Mouse (Mus musculus) midbrain, embryonic 16.5 days (tissue): Measurements from ENCODE around the gene Galr3. TPM values are rescaled to one million over a fixed set of nuclear protein-coding genes. Genes with fewer than 3 reads are reported as not detected.

Source experiments
- ATAC-seq: fragments of 200-750 bp; cut with Nextera tagmentation; 2 replicates; pipeline ENCODE4 v1.8.0; 2017; ENCODE audit warnings: moderate TSS enrichment
- H3K27ac ChIP-seq: fragments of 300-500 bp; sonication (generic); 2 replicates; pipeline ENCODE4 v1.5.1; 2014; ENCODE audit warnings: mild to moderate bottlenecking, low read length, mixed read lengths
- H3K27me3 ChIP-seq: fragments of 300-500 bp; sonication (generic); 2 replicates; pipeline ENCODE4 v1.6.1; 2014; ENCODE audit warnings: low read depth, low read length, mixed read lengths; ENCODE audit not compliant: control insufficient read depth, insufficient read depth
- H3K36me3 ChIP-seq: fragments of 300-500 bp; sonication (generic); 2 replicates; pipeline ENCODE4 v1.6.1; 2014; ENCODE audit warnings: mild to moderate bottlenecking, low read length, moderate library complexity, mixed read lengths; ENCODE audit not compliant: control insufficient read depth, insufficient read depth
- H3K4me1 ChIP-seq: fragments of 300-500 bp; sonication (generic); 2 replicates; pipeline ENCODE4 v1.6.1; 2014; ENCODE audit warnings: mild to moderate bottlenecking, low read length, mixed read lengths; ENCODE audit not compliant: control insufficient read depth, insufficient read depth
- H3K4me2 ChIP-seq: fragments of 300-500 bp; sonication (generic); 2 replicates; pipeline ENCODE4 v1.6.1; 2014; ENCODE audit warnings: mild to moderate bottlenecking, low read length, mixed read lengths
- H3K4me3 ChIP-seq: fragments of 300-500 bp; sonication (generic); 2 replicates; pipeline ENCODE4 v1.5.1; 2014; ENCODE audit warnings: low read depth, mild to moderate bottlenecking, low read length, moderate library complexity, mixed read lengths
- H3K9ac ChIP-seq: fragments of 300-500 bp; sonication (generic); 2 replicates; pipeline ENCODE4 v1.6.1; 2014; ENCODE audit warnings: low read depth, low read length, mixed read lengths
- H3K9me3 ChIP-seq: fragments of 300-500 bp; sonication (generic); replicated peaks from 2 replicates; pipeline ENCODE4 v1.6.1; 2014; ENCODE audit warnings: mild to moderate bottlenecking, low read length, mixed read lengths; ENCODE audit not compliant: control insufficient read depth, poor library complexity, severe bottlenecking
- WGBS: fragments of 180-500 bp; shearing (Covaris S2); extraction: QIAGEN DNeasy Blood & Tissue Kit; methylation state at CpG from one replicate; pipeline ENCODE4 v1.1.7; 2014; 5-methylcytosine and 5-hydroxymethylcytosine counted together
- polyA plus RNA-seq: library from polyadenylated mRNA; unstranded; fragments of >200 nt; fragmentation: Nextera tagmentation; extraction: Ambion mirVana; gene quantifications from 2 replicates; pipeline ENCODE4 v1.2.1, GENCODE M21; 2015

The Galr3 gene
- polyA plus RNA-seq, 1 experiment from 2014 or later: not detected

DNA sequence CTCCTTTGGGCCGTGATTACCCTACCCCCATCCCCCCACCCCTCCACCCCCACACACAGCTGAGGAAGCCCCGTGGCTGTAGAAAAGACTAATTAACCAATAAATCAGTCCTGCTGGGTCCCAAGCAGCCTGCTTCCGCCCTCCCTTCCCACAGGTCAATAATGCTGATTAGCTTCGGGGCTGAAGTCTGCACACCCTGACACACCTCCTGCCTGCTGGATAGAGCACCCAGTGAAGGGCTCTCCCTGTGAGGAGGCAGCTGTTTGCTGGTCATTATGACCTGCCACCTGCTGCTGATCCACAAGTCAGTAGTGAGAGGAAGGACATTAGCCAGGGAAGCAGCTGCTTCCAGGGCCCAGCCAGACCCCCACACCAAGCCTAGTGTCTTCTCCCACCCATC lies 3.2 kb downstream of the Galr3 start:
- no peak overlapping the region for H3K4me2 ChIP-seq
- no peak overlapping the region for H3K27ac ChIP-seq
- 12% methylated on average over 4 of the region's 4 CpGs for WGBS
- no peak for ATAC-seq
- peaks cover 6% of the 10 kb centered on the region; the same call in 1 of the 2 replicates for H3K4me1 ChIP-seq
- H3K9ac ChIP-seq: no peak overlapping the region
- H3K4me3 ChIP-seq: no peak overlapping the region
- peaks cover 30% of the 10 kb centered on the region for H3K27me3 ChIP-seq
- H3K9me3 ChIP-seq: no peaks in the 10 kb centered on the region
- H3K36me3 ChIP-seq: no peaks in the 10 kb centered on the region

GRCm38 (mm10) chr15:79048186-79048585 lies 6.5 kb downstream of the Galr3 start:
- Histone ChIP-seq H3K36me3 (0 out of 2 replicates have a peak, but pooled peaks cover 2% of the 10 kb centered on the region), H3K4me1 (0 out of 2 replicates have a peak, but pooled peaks cover under 1% of the 10 kb centered on the region), H3K27me3 (peaks cover 7% of the 10 kb centered on the region), H3K9ac (no peak overlapping the region), H3K9me3 (no peaks in the 10 kb centered on the region), H3K4me3 (no peak overlapping the region), H3K4me2 (no peak overlapping the region), H3K27ac (no peak overlapping the region)
- 74% methylated on average over 4 of the region's 4 CpGs for WGBS
- no peak for ATAC-seq

DNA sequence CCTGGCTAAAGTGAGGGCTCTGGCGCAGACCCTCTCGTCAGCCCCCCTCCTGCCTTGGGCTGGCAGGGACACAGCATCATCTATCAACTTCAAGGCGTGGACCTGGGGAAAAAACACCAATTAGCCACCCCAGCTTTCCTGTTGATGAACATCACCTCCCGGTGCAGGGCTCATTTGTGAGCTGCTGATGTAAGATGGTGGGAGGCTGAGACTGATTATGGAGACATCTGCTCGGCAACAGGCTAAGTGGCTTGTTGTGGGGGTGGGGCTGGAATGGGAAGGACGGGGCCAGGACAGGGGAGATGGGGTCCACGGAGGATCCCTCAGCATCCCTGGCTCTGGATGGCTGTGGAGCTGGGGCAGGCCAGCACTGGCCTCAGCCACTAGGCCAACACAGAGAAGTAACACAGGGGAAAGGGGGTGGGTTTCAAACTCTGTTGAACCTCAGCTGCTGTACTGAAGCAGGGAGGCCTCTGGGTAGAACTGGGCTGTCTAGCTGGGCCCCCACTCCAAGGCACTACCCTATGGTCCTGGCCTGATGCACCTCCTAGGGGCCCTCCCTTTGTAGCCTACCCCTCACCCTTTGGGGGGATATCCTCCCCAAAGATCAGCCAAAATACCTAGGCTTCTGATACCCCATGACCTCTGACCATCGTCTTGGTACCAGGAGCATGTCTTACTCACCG lies 8.6 kb downstream of the Galr3 start:
- Histone ChIP-seq H3K4me1 (no peaks in the 10 kb centered on the region), H3K4me3 (no peak overlapping the region), H3K27ac (no peak overlapping the region), H3K9ac (no peak overlapping the region), H3K27me3 (0 out of 2 replicates have a peak, but pooled peaks cover 2% of the 10 kb centered on the region), H3K9me3 (no peaks in the 10 kb centered on the region), H3K36me3 (peaks cover 20% of the 10 kb centered on the region), H3K4me2 (no peak overlapping the region)
- WGBS: 55% methylated on average over 9 of the region's 9 CpGs
- ATAC-seq: 0 out of 2 replicates have a peak, but pooled peaks have one; percentile 54

DNA sequence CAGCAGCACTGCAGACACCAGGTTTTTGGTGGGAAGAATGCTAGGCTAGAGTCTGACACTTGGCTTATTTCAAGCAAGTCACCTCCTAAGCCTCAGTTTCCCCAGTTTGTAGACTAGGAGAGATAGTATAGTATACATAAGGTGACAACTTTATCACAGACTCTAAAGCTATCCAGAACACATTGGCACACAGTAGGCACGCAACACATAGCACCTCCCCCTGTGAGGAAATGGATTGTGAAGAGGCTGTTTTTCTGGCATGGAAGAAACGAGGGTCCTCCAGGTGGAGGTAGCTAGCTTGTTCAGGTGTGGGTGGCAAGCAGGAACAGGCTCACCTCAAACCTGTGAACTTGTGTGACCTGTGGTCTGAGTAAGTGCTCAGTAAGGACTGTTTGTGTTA lies 9.3 kb downstream of the Galr3 start:
- no peak for ATAC-seq
- WGBS: 86% methylated on average over 2 of the region's 2 CpGs
- no peak overlapping the region for H3K4me2 ChIP-seq
- H3K27ac ChIP-seq: no peak overlapping the region
- 0 out of 2 replicates have a peak, but pooled peaks cover 2% of the 10 kb centered on the region for H3K27me3 ChIP-seq
- H3K4me1 ChIP-seq: no peaks in the 10 kb centered on the region
- no peak overlapping the region for H3K4me3 ChIP-seq
- no peak overlapping the region for H3K9ac ChIP-seq
- H3K9me3 ChIP-seq: no peaks in the 10 kb centered on the region
- H3K36me3 ChIP-seq: peaks cover 27% of the 10 kb centered on the region

DNA sequence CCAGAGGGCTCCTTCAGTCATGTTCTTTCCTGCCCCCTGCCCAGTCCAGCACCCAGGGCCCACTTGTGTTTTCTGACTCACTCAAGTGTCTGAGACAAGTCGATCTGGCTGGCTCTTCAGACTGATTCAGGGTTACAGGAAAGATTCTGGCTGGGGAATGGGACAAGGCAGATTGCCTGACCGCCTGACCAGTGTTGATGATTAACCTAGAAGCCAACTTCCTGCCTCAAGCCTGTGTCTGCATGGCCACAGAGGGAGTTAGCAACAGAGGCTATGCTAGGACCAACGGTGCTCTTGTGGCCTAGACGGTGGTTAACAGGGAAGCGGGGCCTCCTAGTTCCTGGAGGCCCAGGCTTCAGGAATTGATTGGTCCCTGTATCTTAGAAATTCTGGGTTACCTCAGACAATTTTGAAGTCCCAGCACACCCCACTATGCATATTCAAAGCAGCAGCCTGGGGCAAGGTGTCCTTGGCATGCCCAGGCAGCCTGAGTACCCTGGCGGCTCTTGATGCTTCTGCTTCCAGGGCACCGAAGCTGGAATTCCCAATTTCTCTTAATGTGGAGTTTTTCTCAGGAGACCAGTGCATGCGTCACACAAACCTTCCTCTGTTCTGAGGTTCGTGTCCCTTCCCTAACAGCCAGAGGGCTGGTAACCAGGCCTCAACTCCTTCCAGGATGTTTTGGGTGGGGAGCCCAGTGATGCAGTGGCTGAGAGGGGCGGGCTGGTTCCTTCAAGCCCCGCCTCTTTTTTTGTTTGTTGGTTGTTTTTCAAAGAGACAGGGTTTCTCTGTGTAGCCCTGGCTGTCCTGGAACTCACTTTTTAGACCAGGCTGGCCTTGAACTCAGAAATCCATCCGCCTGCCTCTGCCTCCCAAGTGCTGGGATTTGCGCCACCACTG lies 10.0 kb downstream of the Galr3 start:
- Histone ChIP-seq H3K36me3 (peaks cover 31% of the 10 kb centered on the region), H3K27ac (no peak overlapping the region), H3K9ac (no peak overlapping the region), H3K27me3 (0 out of 2 replicates have a peak, but pooled peaks cover 2% of the 10 kb centered on the region), H3K4me2 (no peak overlapping the region), H3K4me1 (no peaks in the 10 kb centered on the region), H3K9me3 (no peaks in the 10 kb centered on the region), H3K4me3 (no peak overlapping the region)
- no peak for ATAC-seq
- 80% methylated on average over 13 of the region's 13 CpGs for whole genome bisulfite sequencing

- Histone ChIP-seq H3K27me3 (no peaks in the 10 kb centered on the region), H3K9me3 (no peaks in the 10 kb centered on the region), H3K4me2 (no peak overlapping the region), H3K27ac (no peak overlapping the region), H3K36me3 (peaks cover 34% of the 10 kb centered on the region), H3K4me3 (no peak overlapping the region), H3K9ac (no peak overlapping the region), H3K4me1 (no peaks in the 10 kb centered on the region)
- WGBS: 86% methylated on average over 2 of the region's 2 CpGs
- ATAC-seq: no peak
These were observed 10.7 kb downstream of the Galr3 start for GRCm38 (mm10) chr15:79052366-79052765.

- Histone ChIP-seq H3K4me2 (no peak overlapping the region), H3K4me1 (peaks cover 6% of the 10 kb centered on the region), H3K27me3 (no peaks in the 10 kb centered on the region), H3K9me3 (no peaks in the 10 kb centered on the region), H3K27ac (no peak overlapping the region), H3K4me3 (no peak overlapping the region), H3K9ac (no peak overlapping the region), H3K36me3 (peaks cover 53% of the 10 kb centered on the region)
- 91% methylated on average over 7 of the region's 7 CpGs for WGBS
- no peak for ATAC-seq
These were observed 14.9 kb downstream of the Galr3 start for GRCm38 (mm10) chr15:79056601-79057000.

DNA sequence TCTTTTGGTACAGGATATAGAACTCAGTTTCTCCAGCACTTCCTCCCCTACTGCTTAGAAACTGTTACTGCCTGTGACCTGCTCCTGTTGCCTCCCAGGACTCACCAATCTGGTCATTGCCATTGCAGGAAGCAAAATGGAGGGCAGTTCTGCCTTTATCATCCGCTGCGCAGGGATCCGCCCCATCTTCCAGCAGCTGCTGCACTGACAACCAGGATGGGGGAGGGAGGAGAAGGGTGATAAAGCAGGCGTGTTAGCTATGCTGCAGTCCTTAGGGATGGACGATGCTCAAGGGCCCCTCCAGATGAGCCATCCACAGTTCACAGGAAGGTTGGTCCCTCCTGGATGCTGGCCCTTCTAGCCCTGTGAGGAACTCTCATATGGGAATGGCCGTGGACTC lies 16.2 kb downstream of the Galr3 start:
- Histone ChIP-seq H3K4me2 (no peak overlapping the region), H3K9ac (no peak overlapping the region), H3K27me3 (no peaks in the 10 kb centered on the region), H3K4me3 (no peak overlapping the region), H3K9me3 (no peaks in the 10 kb centered on the region), H3K36me3 (peaks cover 53% of the 10 kb centered on the region), H3K27ac (no peak overlapping the region), H3K4me1 (peaks cover 12% of the 10 kb centered on the region)
- 92% methylated on average over 6 of the region's 6 CpGs for WGBS
- no peak for ATAC-seq
